Mouse (Mus musculus): Measurements from ENCODE around the gene Btnl9.
A peak's percentile ranks its signal among the peaks of the same experiment; 100 is the strongest.
"Not testable (repeated sequence)": the region's sequence is repeated elsewhere in the genome, so short reads cannot be mapped to it uniquely, and the experiment has no call there.

Btnl9 gene

GRCm38 (mm10) chr11:49186955-49187488 lies at the start of gene Btnl9:
TSS of gene Btnl9 (minus strand) at chr11:49187159.
- DNase-seq (ENCODE audit: low read depth, low spot score): no peak

GRCm38 (mm10) chr11:49235459-49236207 lies 48.7 kb upstream of the Btnl9 start:
- no peak for DNase-seq (ENCODE audit: low read depth, low spot score)

- no peak for DNase-seq (ENCODE audit: low read depth, low spot score)
Measured at GRCm38 (mm10) chr11:49232781-49233180, 45.8 kb upstream of the Btnl9 start.

- no peak for DNase-seq (ENCODE audit: low read depth, low spot score)
Measured at GRCm38 (mm10) chr11:49224455-49224854, 37.5 kb upstream of the Btnl9 start.

- DNase-seq (ENCODE audit: low read depth, low spot score): no peak
Measured at GRCm38 (mm10) chr11:49219271-49219670, 32.3 kb upstream of the Btnl9 start.

- DNase-seq (ENCODE audit: low read depth, low spot score): no peak
Measured at GRCm38 (mm10) chr11:49213505-49213904, 26.5 kb upstream of the Btnl9 start.

GRCm38 (mm10) chr11:49212577-49212976 lies 25.6 kb upstream of the Btnl9 start:
- no peak for DNase-seq (ENCODE audit: low read depth, low spot score)

- DNase-seq (ENCODE audit: low read depth, low spot score): no peak
Measured at GRCm38 (mm10) chr11:49207495-49207894, 20.5 kb upstream of the Btnl9 start.

- DNase-seq (ENCODE audit: low read depth, low spot score): no peak
Measured at GRCm38 (mm10) chr11:49205080-49205590, 18.2 kb upstream of the Btnl9 start.

GRCm38 (mm10) chr11:49203771-49204497 lies 17.0 kb upstream of the Btnl9 start:
- DNase-seq (ENCODE audit: low read depth, low spot score): peak; percentile 46

- peak; percentile 86 for DNase-seq (ENCODE audit: low read depth, low spot score)
Measured at GRCm38 (mm10) chr11:49203129-49203768, 16.3 kb upstream of the Btnl9 start, which contains the start of gene Zfp62. TSS of gene Zfp62 (plus strand) at chr11:49203292.

GRCm38 (mm10) chr11:49202523-49203061 lies 15.6 kb upstream of the Btnl9 start:
- DNase-seq (ENCODE audit: low read depth, low spot score): no peak

GRCm38 (mm10) chr11:49202071-49202470 lies 15.1 kb upstream of the Btnl9 start:
- DNase-seq (ENCODE audit: low read depth, low spot score): no peak

GRCm38 (mm10) chr11:49201142-49201541 lies 14.2 kb upstream of the Btnl9 start:
- no peak for DNase-seq (ENCODE audit: low read depth, low spot score)

- DNase-seq (ENCODE audit: low read depth, low spot score): no peak
Measured at GRCm38 (mm10) chr11:49200666-49201065, 13.7 kb upstream of the Btnl9 start.

- no peak for DNase-seq (ENCODE audit: low read depth, low spot score)
Measured at GRCm38 (mm10) chr11:49195819-49196322, 8.9 kb upstream of the Btnl9 start.

GRCm38 (mm10) chr11:49194771-49195170 lies 7.8 kb upstream of the Btnl9 start:
- not testable (repeated sequence) for DNase-seq (ENCODE audit: low read depth, low spot score)

GRCm38 (mm10) chr11:49191083-49191482 lies 4.1 kb upstream of the Btnl9 start:
- DNase-seq (ENCODE audit: low read depth, low spot score): no peak

GRCm38 (mm10) chr11:49189737-49190136 lies 2.8 kb upstream of the Btnl9 start:
- no peak for DNase-seq (ENCODE audit: low read depth, low spot score)

- DNase-seq (ENCODE audit: low read depth, low spot score): no peak
Measured at GRCm38 (mm10) chr11:49187701-49188100, 742 bp upstream of the Btnl9 start.

GRCm38 (mm10) chr11:49186452-49186851 lies 507 bp downstream of the Btnl9 start:
- no peak for DNase-seq (ENCODE audit: low read depth, low spot score)
